Mouse (Mus musculus): ENCODE measurements around the gene Zan. TPM values are rescaled to one million over a fixed set of nuclear protein-coding genes. Genes with fewer than 3 reads are reported as not detected.

Zan gene
- polyA plus RNA-seq, 1 experiment from 2014 or later: not detected

Other genes with a start within 250 kb of the Zan start
- gene Ache, start 189.5 kb downstream of the Zan start, polyA plus RNA-seq (2018): 0.11 to 0.14 TPM in 2 of 3 replicates, not detected in the other
- 1.2 to 3.2 TPM (median 1.6 TPM) in 3 replicates for gene Ufsp1, start 182.4 kb downstream of the Zan start, polyA plus RNA-seq (2018)
- 79.3 to 119 TPM (median 83.4 TPM) in 3 replicates for gene Srrt, start 169.4 kb downstream of the Zan start, polyA plus RNA-seq (2018)
- 1.0 to 2.2 TPM (median 1.2 TPM) in 3 replicates for gene Trip6, start 162.7 kb downstream of the Zan start, polyA plus RNA-seq (2018)
- 6.9 to 28.0 TPM (median 11.2 TPM) in 3 replicates for gene Slc12a9, start 143.5 kb downstream of the Zan start, polyA plus RNA-seq (2018)
- gene Ephb4, start 127.0 kb downstream of the Zan start, polyA plus RNA-seq (2018): not detected in 3 replicates
- gene Pop7, start 25.5 kb upstream of the Zan start, polyA plus RNA-seq (2018): 7.6 to 26.0 TPM (median 19.4 TPM) in 3 replicates
- 8.7 to 17.9 TPM (median 11.5 TPM) in 3 replicates for gene Gigyf1, start 41.5 kb upstream of the Zan start, polyA plus RNA-seq (2018)
- not detected in 3 replicates for gene Epo, start 56.2 kb upstream of the Zan start, polyA plus RNA-seq (2018)
- 139 to 347 TPM (median 316 TPM) in 3 replicates for gene Gnb2, start 56.4 kb upstream of the Zan start, polyA plus RNA-seq (2018)
- not detected in 3 replicates for gene Actl6b, start 76.5 kb upstream of the Zan start, polyA plus RNA-seq (2018)
- gene Tfr2, start 92.8 kb upstream of the Zan start, polyA plus RNA-seq (2018): 0.14 to 0.17 TPM in 2 of 3 replicates, not detected in the other
- 35.3 to 72.3 TPM (median 54.2 TPM) in 3 replicates for gene Mospd3, start 124.0 kb upstream of the Zan start, polyA plus RNA-seq (2018)
- 0.41 to 0.44 TPM in 2 of 3 replicates, not detected in the other for gene Pcolce, start 136.7 kb upstream of the Zan start, polyA plus RNA-seq (2018)
- 0.09 TPM in 1 of 3 replicates, not detected in the others for gene Fbxo24, start 151.9 kb upstream of the Zan start, polyA plus RNA-seq (2018)
- gene Lrch4, start 152.1 kb upstream of the Zan start, polyA plus RNA-seq (2018): 51.6 to 108 TPM (median 60.3 TPM) in 3 replicates
- gene Gm20605, start 152.1 kb upstream of the Zan start, polyA plus RNA-seq (2018): 4.9 to 17.8 TPM (median 5.5 TPM) in 3 replicates
- gene Sap25, start 164.3 kb upstream of the Zan start, polyA plus RNA-seq (2018): 5.2 to 25.3 TPM (median 10.5 TPM) in 3 replicates
- 0.09 TPM in 1 of 3 replicates, not detected in the others for gene Irs3, start 168.7 kb upstream of the Zan start, polyA plus RNA-seq (2018)
- gene Agfg2, start 207.7 kb upstream of the Zan start, polyA plus RNA-seq (2018): 12.1 to 28.4 TPM (median 17.8 TPM) in 3 replicates